Mouse (Mus musculus): ENCODE measurements around the gene Pde4c.

The Pde4c gene

DNA sequence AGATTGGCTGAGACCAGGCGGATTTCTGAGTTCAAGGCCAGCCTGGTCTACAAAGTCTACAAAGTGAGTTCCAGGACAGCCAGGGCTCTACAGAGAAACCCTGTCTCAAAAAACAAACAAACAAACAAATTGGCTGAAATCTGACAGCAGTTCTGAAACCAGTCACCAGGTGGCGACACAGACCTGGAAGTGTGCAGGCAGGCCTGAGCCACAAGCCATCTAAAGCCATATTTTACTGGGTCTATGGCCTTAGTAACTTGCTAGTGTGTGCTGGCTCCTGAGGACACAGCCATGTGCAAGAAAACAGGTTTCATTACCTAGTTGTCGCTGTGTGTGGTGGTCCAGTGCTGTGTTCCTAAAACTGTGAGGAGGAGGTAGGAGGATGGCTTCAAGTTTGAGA, 2.8 kb upstream of the Pde4c start:
- peak; percentile 56 to 76 for DNase-seq (ENCODE audit: low spot score in 2 of 2)

DNA sequence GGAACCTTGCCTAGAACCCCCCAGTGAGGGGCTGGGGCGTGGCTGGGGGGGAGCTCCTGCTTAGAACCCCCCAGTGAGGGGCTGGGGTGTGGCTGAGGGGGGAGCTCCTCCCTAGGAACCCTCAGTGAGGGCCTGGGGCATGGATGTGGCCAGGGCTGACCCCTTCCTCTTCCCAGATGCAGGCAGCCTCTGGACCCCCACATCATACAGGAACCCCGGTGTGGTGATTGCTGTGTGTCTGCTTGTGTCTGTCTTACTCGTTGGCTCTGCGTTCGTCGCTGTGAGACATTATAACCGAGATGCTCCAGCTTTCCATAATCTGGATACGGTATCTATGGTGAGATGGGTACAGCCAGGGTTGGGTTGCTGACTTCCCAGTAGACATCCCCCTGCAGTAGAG, 1.9 kb upstream of the Pde4c start:
- DNase-seq (ENCODE audit: low spot score in 2 of 2), result no peak

DNA sequence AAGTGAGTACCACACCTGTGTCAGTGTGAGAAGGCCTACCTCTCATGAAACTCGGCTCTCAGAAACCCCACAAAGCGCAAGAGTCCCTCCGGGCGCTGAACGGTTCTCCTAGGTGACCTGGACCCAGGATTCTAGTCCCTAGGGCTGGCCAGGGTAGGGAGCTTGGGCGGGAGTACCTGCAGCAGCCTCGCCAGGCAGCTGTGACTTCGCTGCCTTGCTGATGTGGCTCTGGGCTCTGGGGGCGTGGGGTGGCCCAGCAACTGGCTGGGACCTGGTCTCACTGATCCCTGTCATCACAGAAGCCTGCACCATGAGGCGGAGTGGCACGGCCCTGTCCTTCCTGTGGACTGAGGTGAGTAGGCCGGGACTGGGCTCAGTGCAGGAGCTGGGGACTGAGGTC, 696 bp downstream of the Pde4c start:
- no peak for DNase-seq (ENCODE audit: low spot score in 2 of 2)

DNA sequence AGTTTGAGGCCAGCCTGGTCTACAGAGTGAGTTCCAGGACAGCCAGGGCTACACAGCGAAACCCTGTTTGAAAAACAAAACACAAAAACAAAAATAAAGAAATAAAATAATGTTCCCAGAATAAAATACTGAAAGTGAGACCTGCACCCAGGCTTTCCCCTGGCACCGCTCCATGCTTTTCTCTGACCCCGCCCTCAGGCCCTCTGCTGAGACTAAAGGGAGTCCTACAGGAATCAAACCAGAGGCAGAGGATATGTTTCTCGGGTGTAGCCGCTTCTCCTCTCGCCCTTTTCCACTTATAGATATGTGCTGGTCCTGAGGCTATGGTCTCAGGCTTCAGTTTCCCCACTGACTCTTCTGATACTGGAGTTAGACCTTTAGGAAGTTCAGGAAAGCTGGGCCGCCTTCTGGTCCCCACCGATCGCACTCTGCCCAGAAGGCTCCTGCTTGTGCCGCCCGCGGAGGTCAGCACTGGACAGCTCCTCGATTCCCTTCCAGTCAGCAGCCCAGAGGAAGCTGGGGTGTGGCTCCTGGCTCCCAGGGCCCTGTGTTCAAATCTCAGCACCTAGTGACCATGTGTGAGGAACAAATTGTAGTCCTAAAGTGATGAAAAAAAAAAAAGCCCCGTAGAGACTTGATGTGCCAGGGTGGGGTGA, 2.4 kb downstream of the Pde4c start:
- DNase-seq (ENCODE audit: low spot score in 2 of 2), result no peak

DNA sequence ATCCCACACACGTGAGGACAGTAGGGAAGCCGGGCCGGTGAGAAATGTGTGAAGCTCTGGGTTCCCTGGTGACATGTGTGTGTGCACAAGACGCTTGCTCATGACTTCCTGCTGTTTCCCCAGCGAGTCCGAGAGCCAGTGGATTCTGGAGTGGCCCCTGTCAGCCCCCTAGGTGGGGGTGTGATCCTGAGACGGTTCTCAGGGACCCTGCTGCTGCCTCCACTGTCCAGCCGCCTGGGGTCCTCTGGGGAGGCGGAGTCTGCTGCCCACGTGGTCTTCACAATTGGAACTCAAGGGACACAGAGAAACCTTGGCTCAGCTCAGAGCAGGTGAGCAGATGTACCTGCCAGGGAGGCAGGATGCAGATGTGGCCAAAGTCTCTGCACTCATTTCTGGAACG, 3.2 kb downstream of the Pde4c start:
- no peak for DNase-seq (ENCODE audit: low spot score in 2 of 2)

DNA sequence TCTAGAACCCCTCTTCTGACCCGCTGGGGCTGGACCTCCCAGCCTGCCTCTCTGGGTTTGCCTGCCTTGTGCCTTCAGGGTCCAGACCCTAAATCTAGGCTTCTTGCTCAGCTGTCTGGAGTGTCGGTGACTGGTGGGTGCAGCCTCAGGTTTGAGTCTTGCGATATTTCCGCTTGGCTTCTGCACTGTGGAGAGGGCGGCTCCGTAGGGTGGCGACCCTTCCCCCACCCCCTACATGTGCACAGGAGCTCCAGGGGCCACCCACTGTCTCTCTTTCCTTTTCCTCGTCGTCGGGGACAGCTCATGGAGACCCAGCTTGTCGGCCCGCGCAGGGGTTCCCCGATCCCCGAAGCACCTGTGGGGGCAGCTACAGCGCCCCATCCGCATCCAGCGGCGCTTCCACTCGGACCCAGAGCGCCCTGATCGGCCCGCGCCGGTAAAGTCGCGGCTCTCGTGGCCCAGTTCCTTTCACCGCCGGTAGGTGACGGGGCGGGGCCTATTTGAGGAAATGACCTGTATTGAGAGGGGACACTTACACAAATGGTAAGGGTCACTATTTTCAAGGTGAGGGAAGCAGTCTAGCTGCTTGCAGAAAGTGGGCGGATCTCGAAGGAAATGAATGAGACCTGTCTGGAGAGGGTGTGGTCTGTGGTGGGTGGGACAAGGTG, 6.4 kb downstream of the Pde4c start:
- no peak for DNase-seq (ENCODE audit: low spot score in 2 of 2)

DNA sequence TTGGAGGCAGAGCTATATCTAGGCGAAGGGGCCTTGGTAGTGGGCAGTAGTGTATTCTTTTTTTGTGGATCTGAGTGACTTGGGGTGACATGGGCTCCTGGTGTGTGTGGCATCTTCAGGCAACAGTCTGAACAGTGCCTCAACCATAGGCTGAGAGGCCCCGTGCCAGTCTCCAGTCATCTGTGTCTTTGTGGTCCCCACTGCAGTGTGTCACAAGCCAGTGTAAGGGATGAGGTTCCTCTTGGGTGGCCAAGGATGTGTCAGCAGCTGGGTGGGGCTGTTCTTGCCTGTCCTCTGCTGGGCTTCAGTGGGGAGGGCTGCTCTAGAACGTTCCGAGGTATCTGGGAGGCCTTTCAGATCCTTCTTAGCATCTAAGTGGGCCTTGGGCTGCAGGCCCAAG, 7.4 kb downstream of the Pde4c start:
- no peak for DNase-seq (ENCODE audit: low spot score in 2 of 2)

DNA sequence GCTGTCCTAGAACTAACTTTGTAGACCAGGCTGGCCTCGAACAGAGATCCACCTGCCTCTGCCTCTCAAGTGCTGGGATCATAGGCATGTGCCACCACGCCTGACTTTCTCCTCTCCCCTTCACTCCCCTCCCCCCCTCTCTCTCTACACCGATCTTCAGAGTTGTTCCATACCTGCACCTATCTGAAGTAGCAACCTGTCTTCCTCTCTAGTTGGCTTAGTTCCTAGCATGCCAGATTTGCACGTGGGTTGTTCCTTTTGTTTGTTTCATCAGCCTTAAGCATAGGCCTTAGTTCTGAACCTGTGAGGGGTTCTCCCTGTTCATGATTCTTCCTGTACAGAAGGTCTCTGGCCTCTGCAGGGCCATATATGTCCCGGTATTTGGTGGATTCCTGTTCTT, 14.2 kb downstream of the Pde4c start:
- DNase-seq (ENCODE audit: low spot score in 2 of 2), result no peak

DNA sequence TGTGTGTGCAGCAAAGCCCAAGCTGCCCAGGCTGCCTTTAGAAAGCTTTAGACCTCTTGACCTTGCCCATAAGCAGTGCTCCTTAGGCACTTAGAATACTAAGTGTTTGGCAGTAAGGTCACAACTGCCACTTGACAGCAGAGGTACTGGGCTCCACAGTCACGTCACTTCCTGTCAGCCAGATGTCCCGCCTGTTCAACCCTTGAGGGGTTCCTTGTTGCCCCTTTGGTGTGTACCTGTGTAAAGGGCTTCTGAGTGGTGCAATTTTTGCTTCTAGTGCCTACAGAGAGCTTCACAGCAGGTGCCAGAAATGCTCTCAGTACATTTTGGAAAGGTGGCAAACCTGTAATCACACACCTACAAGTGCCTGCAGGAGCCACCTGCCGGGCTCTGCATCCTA, 14.7 kb downstream of the Pde4c start:
- no peak for DNase-seq (ENCODE audit: low spot score in 2 of 2)

DNA sequence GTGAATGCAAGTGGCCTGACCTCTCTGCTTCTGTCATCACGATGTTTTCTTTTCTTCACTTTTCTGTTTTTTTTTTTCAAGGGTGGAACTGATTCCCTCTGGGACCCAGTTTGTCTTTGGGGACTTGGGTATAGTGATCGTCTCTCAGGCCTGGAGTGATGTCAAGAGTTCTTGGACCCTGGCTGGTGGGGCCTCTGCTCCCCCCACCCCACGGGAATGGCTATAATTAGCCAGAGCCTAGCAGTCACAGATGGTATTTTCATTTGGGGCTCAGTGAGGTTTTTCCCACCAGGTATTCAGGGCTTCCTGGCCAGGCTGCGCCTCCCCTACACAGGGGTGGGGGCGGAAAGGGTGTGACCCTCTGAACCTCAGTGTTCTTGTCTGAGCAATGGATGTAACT, 18.1 kb downstream of the Pde4c start:
- DNase-seq (ENCODE audit: low spot score in 2 of 2), result no peak

DNA sequence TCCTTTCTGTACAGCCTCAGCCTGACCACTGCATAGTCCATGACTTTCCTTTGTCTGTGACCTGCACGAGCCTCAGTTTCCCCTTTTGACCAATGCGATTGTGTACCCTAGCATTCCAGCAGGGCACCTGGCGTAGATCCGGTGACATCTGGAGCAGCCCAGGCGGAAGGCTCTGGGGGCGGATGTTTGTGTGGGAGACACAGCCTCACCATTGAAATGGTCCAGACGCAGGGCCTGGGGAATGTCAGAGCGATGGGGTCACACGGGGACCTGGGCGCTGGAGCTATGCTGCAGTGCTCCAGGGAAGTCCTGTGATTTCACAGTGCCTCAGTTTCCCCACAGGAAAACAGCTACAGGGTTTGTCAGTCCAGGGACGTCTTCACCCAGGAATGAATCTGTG, 18.7 kb downstream of the Pde4c start:
- no peak for DNase-seq (ENCODE audit: low spot score in 2 of 2)

DNA sequence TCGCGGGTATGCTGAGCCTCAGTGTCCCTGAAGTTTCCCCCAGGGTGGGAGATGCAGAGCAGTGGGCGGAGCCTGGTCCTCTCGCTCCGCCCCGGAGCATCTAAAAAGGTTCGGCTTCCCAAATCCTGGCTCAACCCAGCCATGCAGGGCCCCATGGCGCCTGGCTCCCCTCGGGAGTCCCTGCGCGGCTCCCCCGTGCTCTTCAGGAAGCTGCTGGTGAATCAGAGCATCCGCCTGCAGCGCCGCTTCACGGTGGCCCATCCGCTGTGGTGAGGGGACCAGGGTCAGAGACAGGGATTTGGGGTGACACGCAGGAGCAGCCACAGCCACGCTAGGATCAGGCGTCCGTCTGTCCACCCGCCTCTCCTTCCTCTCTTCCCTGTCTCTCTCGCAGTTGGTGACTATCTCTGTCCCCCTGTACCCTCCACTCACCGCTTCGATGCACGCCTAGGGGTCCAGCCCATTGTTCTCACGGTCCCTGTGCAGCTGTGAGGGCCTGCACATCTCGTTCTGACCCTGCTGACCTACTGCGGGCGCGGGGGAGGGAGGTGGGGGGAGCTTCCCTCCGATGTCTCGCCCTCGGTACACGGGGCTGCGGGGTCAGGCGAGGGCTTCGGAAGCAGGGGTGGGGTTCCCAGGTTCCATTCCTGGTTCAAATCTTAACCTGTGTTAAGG, 19.6 kb downstream of the Pde4c start:
- DNase-seq (ENCODE audit: low spot score in 2 of 2), result no peak

DNA sequence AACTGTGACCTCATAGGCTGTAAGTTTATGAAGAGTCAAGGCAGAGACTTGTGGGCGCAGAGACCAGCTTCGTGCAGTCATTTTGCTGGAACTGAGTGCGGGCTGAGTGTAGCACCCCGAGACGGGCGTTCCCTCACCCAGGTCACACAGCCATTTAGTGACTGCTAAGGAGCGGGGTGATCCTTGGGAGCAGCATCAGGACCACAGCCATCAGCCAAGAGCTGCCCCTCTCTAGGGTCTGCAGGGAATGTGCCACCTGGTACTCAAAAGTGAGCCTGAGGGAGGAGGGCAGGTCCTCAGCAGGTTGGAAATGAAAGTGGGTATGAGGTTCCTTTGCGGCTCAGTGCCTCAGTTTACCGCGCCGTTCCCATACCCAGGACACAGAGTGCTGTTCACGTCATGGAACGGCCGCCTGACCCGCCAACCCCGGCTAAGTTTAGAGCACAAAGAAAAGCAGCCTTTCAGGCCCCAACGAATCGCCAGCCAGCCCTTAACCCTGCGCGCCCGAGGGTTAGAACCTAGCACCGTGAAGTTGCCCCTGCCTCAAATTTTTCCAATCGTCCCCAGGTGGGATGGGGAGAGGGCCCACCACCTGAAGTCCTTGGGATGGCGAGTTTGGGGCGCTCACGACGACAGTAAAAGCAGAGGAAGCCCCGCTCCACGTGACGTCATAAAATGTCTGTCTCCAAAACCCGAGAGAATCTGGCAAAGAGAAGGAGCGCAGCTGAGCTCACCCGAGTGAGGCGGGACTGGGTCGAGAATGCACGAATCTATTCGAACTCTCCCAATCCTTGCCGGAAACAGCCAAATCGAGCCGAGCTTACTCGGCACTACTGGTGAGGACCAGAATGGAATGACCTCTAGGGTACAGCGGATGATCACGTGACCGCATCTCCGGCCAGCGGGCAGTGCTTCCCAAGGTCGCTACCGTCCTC, 20.4 kb downstream of the Pde4c start:
- no peak for DNase-seq (ENCODE audit: low spot score in 2 of 2)

DNA sequence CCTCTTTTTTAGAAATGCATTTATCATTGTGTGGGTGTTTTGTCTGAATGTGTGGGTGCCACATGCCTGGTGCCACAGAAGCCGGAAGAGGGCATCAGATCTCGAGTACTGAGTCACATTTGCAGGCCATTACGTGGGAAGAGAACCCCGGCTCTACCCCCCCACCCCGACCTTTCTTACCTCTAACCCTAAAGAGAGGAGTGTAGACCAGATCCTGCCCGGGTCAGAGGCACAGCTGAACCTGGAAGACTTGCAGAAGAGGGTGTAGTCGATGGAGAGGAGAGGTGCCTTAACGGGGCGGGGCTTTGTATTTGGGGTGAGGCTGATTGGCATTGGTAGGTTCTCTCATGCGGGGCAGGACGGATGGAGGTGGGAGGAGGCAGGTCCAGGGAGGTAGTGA, 21.3 kb downstream of the Pde4c start:
- no peak for DNase-seq (ENCODE audit: low spot score in 2 of 2)

DNA sequence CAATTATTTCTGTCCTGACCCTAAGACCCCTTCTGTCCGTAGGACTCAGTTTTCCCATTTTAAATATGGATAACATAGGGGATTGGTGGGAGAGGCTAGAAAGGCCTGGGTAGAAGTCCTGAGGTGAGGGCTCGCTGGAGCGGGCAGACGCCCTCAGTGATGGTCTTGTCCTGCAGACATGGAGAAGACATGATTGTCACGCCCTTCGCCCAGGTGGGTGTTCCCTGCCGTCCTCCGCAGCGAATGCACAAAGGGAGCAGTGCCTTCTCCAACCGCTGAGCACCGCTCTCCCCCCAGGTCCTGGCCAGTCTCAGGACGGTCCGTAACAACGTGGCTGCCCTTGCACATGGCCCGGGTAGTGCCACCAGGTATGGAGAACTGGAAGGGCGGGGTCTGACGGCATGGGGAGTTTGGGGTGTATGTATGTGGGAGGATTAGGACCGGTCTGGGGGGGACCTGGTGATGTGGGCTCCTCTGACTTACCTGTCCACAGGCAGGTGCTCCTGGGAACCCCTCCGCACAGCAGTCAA, 22.2 kb downstream of the Pde4c start:
- DNase-seq (ENCODE audit: low spot score in 2 of 2), result no peak

DNA sequence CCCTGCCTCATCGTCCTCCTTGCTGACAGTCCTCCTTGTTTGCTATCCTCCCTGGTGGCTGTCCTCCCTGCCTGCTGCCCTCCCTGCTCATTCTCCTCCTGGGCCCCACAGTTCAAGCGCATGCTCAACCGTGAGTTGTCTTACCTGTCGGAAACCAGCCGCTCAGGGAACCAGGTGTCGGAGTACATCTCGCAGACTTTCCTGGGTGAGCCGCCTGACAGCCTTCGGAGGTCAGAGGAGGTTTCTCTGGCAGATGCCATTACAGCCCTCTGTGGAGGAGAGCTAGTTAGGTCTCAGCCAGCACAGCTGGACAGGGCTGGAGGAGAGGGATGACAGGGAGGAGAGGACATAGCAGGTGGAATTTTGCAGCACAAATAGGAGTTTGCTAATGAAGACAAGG, 23.2 kb downstream of the Pde4c start:
- DNase-seq (ENCODE audit: low spot score in 2 of 2), result no peak

DNA sequence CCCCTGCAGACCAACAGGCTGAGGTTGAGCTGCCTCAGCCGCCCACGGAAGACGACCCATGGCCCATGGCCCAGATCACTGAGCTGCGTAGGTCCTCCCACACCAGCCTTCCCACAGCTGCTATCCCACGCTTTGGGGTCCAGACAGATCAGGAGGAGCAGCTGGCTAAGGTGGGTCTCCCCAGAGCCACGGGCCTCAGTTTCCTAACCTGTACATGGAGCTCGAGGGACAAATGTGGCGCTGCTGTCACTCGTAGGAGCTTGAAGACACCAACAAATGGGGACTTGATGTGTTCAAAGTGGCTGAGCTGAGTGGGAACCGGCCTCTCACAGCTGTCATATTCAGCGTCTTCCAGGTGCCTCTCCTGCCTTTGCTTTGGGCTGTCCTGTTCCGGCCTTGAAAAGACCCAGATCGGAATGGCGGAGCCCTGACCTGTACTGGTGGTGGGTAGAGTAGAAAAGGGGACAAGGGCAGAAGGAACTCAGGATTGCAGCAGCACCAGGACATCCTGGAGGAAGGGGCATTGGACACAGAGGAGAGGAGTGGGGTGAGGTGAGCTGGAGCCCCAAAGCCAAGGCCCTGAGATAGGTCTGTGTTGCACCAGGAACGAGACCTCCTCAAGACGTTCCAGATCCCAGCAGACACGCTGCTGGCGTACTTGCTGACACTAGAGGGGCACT, 23.8 kb downstream of the Pde4c start:
- no peak for DNase-seq (ENCODE audit: low spot score in 2 of 2)

DNA sequence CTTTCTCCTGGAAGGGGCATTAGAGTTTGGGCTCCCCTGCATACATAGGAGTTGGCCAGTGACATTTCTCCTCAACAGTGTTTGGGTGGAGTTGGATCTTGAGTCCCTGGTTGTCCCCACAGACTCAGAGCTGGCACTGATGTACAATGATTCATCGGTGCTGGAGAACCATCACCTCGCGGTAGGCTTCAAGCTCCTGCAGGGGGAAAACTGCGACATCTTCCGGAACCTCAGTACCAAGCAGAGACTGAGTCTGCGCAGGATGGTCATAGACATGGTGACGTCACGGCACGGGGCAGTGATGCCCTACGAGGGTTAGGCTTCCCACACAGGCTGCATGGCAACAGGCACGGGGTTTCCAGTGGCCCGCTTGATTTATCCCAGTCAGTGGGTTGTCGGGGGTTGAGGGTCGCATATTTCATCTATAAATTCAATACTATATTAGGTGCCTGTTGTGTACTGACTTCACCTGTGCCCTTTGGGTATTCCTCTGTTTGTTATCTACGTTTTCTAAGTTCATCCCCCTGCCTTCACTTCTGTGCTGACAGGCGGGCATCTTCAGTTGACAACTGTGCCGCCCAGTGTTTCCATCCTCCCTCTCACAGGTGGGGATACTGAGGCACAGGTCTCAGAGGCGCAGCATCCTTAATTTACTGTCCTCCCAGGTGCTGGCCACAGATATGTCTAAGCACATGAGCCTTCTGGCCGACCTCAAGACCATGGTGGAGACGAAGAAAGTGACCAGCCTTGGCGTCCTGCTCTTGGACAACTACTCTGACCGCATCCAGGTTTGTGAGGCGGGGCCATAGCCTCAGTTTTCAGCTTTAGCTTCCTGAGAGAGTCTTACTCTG, 25.0 kb downstream of the Pde4c start:
- no peak for DNase-seq (ENCODE audit: low spot score in 2 of 2)

DNA sequence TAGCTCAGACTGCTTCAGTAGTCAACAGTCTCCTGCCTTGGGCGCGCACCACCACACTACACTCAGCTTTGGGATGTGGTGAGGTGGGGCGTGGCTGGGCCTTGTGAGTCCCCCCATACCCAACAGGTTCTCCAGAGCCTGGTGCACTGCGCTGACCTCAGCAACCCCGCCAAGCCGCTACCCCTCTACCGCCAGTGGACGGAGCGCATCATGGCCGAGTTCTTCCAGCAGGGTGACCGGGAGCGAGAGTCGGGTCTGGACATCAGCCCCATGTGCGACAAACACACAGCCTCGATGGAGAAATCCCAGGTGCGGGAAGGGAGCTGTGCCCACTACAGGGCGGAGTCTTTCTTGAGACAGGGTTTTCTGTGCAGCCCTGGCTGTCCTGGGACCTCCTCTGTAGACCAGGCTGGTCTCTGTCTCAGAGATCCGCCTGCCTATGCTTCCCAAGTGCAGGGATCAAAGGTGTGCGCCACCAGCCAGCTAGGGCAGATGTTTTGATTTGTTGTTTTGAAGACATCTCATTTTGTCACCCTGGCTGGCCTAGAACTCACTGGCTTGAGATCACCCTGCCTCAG, 25.7 kb downstream of the Pde4c start:
- no peak for DNase-seq (ENCODE audit: low spot score in 2 of 2)

DNA sequence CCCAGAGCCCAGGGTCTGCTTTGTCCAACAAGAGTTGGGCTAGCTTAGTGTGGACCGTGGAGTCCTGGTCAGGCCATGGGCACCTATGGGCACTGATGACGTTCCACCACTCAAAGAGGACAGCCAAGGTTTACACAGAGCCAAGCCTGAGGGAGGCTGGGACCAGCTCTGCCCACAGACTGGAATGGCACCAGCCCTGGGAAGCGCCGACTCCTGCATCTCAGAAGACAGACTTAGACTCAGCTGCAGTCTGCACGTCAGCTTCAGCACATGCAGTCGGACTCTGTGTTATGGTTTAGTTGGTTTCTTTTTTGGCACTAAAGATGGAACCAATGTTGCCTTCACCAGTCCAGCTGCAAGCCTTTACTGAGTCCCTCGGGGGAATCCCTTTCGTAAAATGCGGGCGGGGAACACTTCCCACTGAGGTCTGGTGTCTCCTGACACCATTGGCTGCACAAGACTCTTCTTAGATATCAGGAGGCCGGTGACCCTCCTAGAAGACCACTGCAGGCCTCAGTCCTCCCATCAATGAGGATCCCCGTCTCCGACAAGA, 26.7 kb downstream of the Pde4c start:
- no peak for DNase-seq (ENCODE audit: low spot score in 2 of 2)

Data from urinary bladder, adult 18-20 months (tissue).